ENCODE assay signal across 8 mouse cellular contexts in genomic region chrX:82814618-82815017, GRCm38 (mm10).
DNase-seq lines count a peak whose midpoint lies in the region; ATAC-seq and TF ChIP-seq lines count a peak whose summit lies in the region.

No protein-coding gene starts in this region.

- H3K27ac ChIP-seq in liver, postnatal 0 days (ENCODE audit: low read depth) = no peak overlapping the region
- no peak overlapping the region for H3K27ac ChIP-seq in liver, embryonic 12.5 days
- H3K27ac ChIP-seq in forebrain, postnatal 0 days (ENCODE audit: low read depth, low read length) = no peak overlapping the region
- H3K27ac ChIP-seq in heart, adult 2 months = no peak overlapping the region

- no peak overlapping the region for H3K9ac ChIP-seq in liver, postnatal 0 days (replicated peaks)
- no peak overlapping the region for H3K9ac ChIP-seq in liver, embryonic 12.5 days
- H3K9ac ChIP-seq in forebrain, postnatal 0 days = peak overlapping the region; percentile 25; the same call in 1 of the 2 replicates
- H3K9ac ChIP-seq in heart, adult 2 months (ENCODE audit: low read depth, low read length) = no peak overlapping the region

- no peaks in the 10 kb centered on the region for H3K79me2 ChIP-seq in heart, adult 2 months (replicated peaks; ENCODE audit: control insufficient read depth, insufficient read depth, low read length)

- DNase-seq in liver, postnatal 0 days = no peak
- DNase-seq in forebrain, postnatal 0 days = peak; percentile 35
- DNase-seq in left cerebral cortex, postnatal 36 days (ENCODE audit: low spot score in 2 of 2) = peak; percentile 4 to 18
- peak; percentile 3 for DNase-seq in right cerebral cortex, postnatal 4 days
- no peak for DNase-seq in kidney, adult 18-20 months
- DNase-seq in heart, adult 2 months = no peak

- no peaks in the 10 kb centered on the region for H3K9me3 ChIP-seq in liver, postnatal 0 days (ENCODE audit: low read length)
- no peaks in the 10 kb centered on the region for H3K9me3 ChIP-seq in liver, embryonic 12.5 days (replicated peaks)
- H3K9me3 ChIP-seq in forebrain, postnatal 0 days (ENCODE audit: low read length) = no peaks in the 10 kb centered on the region

- TF ChIP-seq POLR2A in heart, adult 2 months (IDR thresholded peaks at IDR 0.05; ENCODE audit: insufficient read depth, low read depth, low read length) = no peak

- H3K4me2 ChIP-seq in liver, postnatal 0 days (ENCODE audit: low read depth, low read length) = 0 out of 2 replicates have a peak overlapping the region, but pooled peaks have one; percentile 9
- H3K4me2 ChIP-seq in liver, embryonic 12.5 days = no peak overlapping the region
- peak overlapping the region; percentile 46 for H3K4me2 ChIP-seq in forebrain, postnatal 0 days (ENCODE audit: low read depth)

- ATAC-seq in liver, postnatal 0 days = no peak
- ATAC-seq in liver, embryonic 12.5 days = no peak
- peak; percentile 54 for ATAC-seq in forebrain, postnatal 0 days
- no peak for ATAC-seq in megakaryocyte progenitor cell, adult 5-6 weeks (replicated peaks; ENCODE audit: poor library complexity)

- intact Hi-C loops in left cerebral cortex, postnatal 36 days (cut with DNase I) = loop anchor here (10.0 kb wide), 1 partner anchor 930 kb away; no protein-coding TSS in a partner anchor
- intact Hi-C loops in heart, adult 2 months (cut with DNase I) = no loop called here

- no peaks in the 10 kb centered on the region for H3K4me1 ChIP-seq in liver, postnatal 0 days (ENCODE audit: insufficient read depth)
- H3K4me1 ChIP-seq in liver, embryonic 12.5 days = no peaks in the 10 kb centered on the region
- H3K4me1 ChIP-seq in forebrain, postnatal 0 days (ENCODE audit: insufficient read depth) = no peaks in the 10 kb centered on the region
- no peaks in the 10 kb centered on the region for H3K4me1 ChIP-seq in heart, adult 2 months (ENCODE audit: control insufficient read depth, insufficient read depth, low read length)

- H3K36me3 ChIP-seq in liver, postnatal 0 days (replicated peaks; ENCODE audit: insufficient read depth, low read length) = no peaks in the 10 kb centered on the region
- no peaks in the 10 kb centered on the region for H3K36me3 ChIP-seq in liver, embryonic 12.5 days
- no peaks in the 10 kb centered on the region for H3K36me3 ChIP-seq in forebrain, postnatal 0 days (ENCODE audit: insufficient read depth)
- H3K36me3 ChIP-seq in heart, adult 2 months (ENCODE audit: control insufficient read depth, insufficient read depth, low read length) = no peaks in the 10 kb centered on the region

- no peak for TF ChIP-seq EP300 in liver, postnatal 0 days (IDR thresholded peaks at IDR 0.05; ENCODE audit: low read depth)
- TF ChIP-seq EP300 in heart, adult 2 months (IDR thresholded peaks at IDR 0.05; ENCODE audit: insufficient read depth, low read depth, low read length) = no peak

- TF ChIP-seq CTCF in liver, postnatal 0 days (IDR thresholded peaks at IDR 0.05; ENCODE audit: low read depth) = no peak
- no peak for TF ChIP-seq CTCF in forebrain, postnatal 0 days (IDR thresholded peaks at IDR 0.05; ENCODE audit: low read depth)
- no peak for TF ChIP-seq CTCF in heart, adult 2 months (IDR thresholded peaks at IDR 0.05)

- 32% methylated on average over 11 of the region's 11 CpGs for WGBS in liver, postnatal 0 days (ENCODE audit: insufficient replicate concordance)
- WGBS in liver, embryonic 12.5 days (ENCODE audit: insufficient replicate concordance) = 33% methylated on average over 11 of the region's 11 CpGs
- 25% methylated on average over 11 of the region's 11 CpGs for WGBS in forebrain, postnatal 0 days
- 22% methylated on average over 11 of the region's 11 CpGs for WGBS in heart, adult 2 months

- H3K4me3 ChIP-seq in liver, postnatal 0 days (ENCODE audit: low read depth, low read length) = no peak overlapping the region
- no peak overlapping the region for H3K4me3 ChIP-seq in liver, embryonic 12.5 days
- H3K4me3 ChIP-seq in forebrain, postnatal 0 days (ENCODE audit: low read depth, low read length) = peak overlapping the region; percentile 34
- H3K4me3 ChIP-seq in heart, adult 2 months = no peak overlapping the region

- H3K27me3 ChIP-seq in liver, postnatal 0 days (ENCODE audit: insufficient read depth, low read length) = no peaks in the 10 kb centered on the region
- no peaks in the 10 kb centered on the region for H3K27me3 ChIP-seq in liver, embryonic 12.5 days (replicated peaks)
- no peaks in the 10 kb centered on the region for H3K27me3 ChIP-seq in forebrain, postnatal 0 days (ENCODE audit: insufficient read depth, low read length)
- H3K27me3 ChIP-seq in heart, adult 2 months (ENCODE audit: control insufficient read depth, insufficient read depth, low read length) = no peaks in the 10 kb centered on the region

Comparison
In these comparisons a context has a peak if more than half of its experiments do, and no peak if none do; other contexts are left out.
1. DNase-seq: peak in forebrain, postnatal 0 days (single experiment), left cerebral cortex, postnatal 36 days (2 of 2) and right cerebral cortex, postnatal 4 days (single experiment); none in liver, postnatal 0 days (single experiment), kidney, adult 18-20 months (single experiment) and heart, adult 2 months (0 of 2).